Mouse (Mus musculus): ENCODE measurements around the gene Rph3al. TPM values are rescaled to one million over a fixed set of nuclear protein-coding genes. Genes with fewer than 3 reads are reported as not detected.

Rph3al gene
- polyA plus RNA-seq, 1 experiment from 2014 or later = 3.7 TPM

DNA sequence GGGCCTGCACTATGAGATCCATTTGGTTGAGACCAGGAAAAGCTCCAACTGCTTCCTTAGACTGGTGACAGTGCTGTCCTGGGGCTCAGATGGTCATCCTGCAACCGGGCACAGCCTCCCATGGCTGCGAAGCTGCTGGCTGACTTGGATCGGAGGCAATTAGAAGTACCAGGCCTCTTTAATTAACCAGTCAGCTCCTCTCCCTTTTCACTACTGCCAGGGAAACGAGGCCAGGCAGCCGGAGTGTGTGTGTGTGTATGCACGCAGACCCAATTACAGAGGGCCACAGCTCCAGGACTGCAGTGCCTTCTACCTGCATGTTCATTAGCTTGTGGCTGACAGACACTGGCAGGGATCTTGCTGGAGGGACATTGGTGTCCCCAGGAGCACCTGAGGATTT is 36.9 kb downstream of the Rph3al start:
- 58% methylated on average over 6 of the region's 6 CpGs for WGBS
- H3K4me2 ChIP-seq (replicated peaks) = no peak overlapping the region
- no peak overlapping the region for H3K27ac ChIP-seq
- H3K4me3 ChIP-seq = no peak overlapping the region
- no peaks in the 10 kb centered on the region; the same call in 1 of the 2 replicates for H3K9me3 ChIP-seq
- ATAC-seq (ENCODE audit: insufficient number of reproducible peaks, insufficient read depth, low FRiP score, low TSS enrichment) = no peak
- no peaks in the 10 kb centered on the region for H3K27me3 ChIP-seq
- no peak overlapping the region for H3K9ac ChIP-seq
- no peaks in the 10 kb centered on the region for H3K36me3 ChIP-seq
- H3K4me1 ChIP-seq = peaks cover 7% of the 10 kb centered on the region

DNA sequence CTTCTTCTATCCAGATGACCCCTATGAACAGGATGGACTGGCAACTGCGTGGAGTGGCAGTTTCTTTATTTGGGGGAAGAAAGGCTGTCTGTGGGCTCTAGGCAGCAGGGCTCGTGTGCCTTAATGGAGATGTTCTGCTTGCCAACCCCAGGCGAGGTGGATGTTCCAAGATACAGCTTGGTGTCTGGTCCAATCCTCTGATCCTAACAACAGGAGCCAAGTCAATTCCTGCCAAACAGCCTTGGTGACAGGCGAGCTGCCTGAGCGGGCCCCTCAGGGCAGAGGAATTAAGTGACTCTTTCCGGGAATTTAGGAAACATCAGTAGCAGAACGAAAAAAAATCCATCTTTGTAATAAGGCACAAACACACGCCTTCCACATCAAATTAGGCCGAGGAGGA is 38.6 kb downstream of the Rph3al start:
- Histone ChIP-seq H3K27me3 (no peaks in the 10 kb centered on the region), H3K4me3 (no peak overlapping the region), H3K9me3 (no peaks in the 10 kb centered on the region; the same call in 1 of the 2 replicates), H3K4me1 (peaks cover 4% of the 10 kb centered on the region), H3K27ac (no peak overlapping the region), H3K36me3 (no peaks in the 10 kb centered on the region), H3K4me2 (replicated peaks) (no peak overlapping the region), H3K9ac (no peak overlapping the region)
- 32% methylated on average over 9 of the region's 9 CpGs for WGBS
- no peak for ATAC-seq (ENCODE audit: insufficient number of reproducible peaks, insufficient read depth, low FRiP score, low TSS enrichment)

DNA sequence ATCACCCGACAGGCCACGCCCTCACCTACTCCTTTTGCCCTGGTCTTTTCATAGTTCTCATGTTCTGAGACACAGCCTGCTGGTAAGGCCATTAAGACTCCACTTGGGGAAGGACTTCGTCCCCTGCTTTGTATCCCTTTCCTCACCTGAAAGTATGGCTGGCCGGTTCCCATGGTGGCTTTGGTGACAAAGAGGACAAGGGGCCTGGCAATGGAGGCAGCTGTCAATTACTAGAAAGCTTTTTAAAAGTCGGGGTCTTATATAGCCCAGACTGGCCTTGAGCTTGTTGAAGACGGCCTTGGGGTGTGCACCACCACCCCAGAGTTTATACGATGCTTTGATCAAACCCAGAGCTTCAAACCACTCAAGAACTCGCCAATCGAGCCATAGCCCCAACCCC is 39.7 kb downstream of the Rph3al start:
- ATAC-seq (ENCODE audit: insufficient number of reproducible peaks, insufficient read depth, low FRiP score, low TSS enrichment) = no peak
- no peaks in the 10 kb centered on the region for H3K4me1 ChIP-seq
- H3K27me3 ChIP-seq = no peaks in the 10 kb centered on the region
- H3K27ac ChIP-seq = no peak overlapping the region
- no peak overlapping the region for H3K4me2 ChIP-seq (replicated peaks)
- WGBS = 90% methylated on average over 9 of the region's 9 CpGs
- H3K36me3 ChIP-seq = no peaks in the 10 kb centered on the region
- H3K4me3 ChIP-seq = no peak overlapping the region
- no peaks in the 10 kb centered on the region; the same call in 1 of the 2 replicates for H3K9me3 ChIP-seq
- no peak overlapping the region for H3K9ac ChIP-seq

DNA sequence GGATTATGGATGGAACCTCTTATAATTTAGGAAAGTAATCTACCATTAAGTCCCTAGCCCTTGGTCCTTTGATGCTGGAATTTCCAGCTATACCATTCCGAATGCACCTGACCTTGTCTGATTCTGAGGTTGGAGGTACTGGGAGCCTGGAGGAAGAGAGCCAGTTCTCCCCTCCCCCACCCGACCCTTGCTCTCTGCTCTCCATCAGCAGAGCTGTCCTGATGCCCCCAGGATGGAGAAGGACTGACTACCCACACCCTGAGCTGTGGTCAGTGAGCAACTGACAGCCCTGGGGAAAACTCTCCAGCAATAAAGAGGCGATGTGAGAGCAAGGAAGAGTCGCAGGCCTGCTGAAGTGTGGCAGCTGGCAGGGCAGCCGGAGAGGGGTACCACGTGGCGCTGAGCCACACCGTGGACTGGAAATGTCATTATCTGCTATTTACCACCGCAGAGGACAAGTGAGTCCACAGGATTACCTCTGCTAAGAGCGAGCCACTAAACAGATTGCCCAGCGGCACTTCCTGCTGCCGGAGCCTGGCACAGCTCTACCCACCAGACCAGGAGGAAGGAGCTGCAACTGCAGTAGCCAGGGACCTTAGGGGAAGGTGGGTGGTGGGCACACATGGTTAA is 43.3 kb downstream of the Rph3al start:
- H3K27me3 ChIP-seq = no peaks in the 10 kb centered on the region

DNA sequence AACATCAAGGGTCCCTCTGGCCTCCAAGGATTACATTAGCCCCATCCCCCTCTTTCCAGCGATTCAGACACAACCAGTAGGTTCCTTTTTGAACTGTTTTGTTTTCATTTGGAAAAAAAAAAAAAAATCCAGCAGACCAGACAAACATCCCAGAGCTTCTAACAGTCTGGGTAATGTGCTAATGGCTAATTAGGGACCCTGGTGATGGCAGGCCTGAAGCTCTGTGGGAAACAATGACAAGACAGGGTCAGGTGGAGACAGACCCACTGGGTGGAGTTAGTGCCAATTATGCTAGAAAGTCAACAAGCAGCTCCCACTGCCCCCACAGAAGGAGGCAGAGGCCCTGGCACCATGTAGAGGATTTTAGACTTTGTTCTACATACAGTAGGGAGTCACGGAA is 44.3 kb downstream of the Rph3al start:
- no peaks in the 10 kb centered on the region for H3K36me3 ChIP-seq
- no peak for ATAC-seq (ENCODE audit: insufficient number of reproducible peaks, insufficient read depth, low FRiP score, low TSS enrichment)
- H3K4me2 ChIP-seq (replicated peaks) = no peak overlapping the region
- no peaks in the 10 kb centered on the region for H3K27me3 ChIP-seq
- H3K9me3 ChIP-seq = no peaks in the 10 kb centered on the region
- no peaks in the 10 kb centered on the region for H3K4me1 ChIP-seq
- H3K27ac ChIP-seq = no peak overlapping the region
- WGBS = 59% methylated on average over 2 of the region's 2 CpGs
- H3K4me3 ChIP-seq = no peak overlapping the region
- H3K9ac ChIP-seq = no peak overlapping the region

More for the DNA sequence above, 43.3 kb downstream of the Rph3al start:
- Histone ChIP-seq H3K4me2 (replicated peaks) (no peak overlapping the region), H3K9me3 (no peaks in the 10 kb centered on the region), H3K4me1 (no peaks in the 10 kb centered on the region), H3K9ac (no peak overlapping the region), H3K27ac (no peak overlapping the region), H3K36me3 (no peaks in the 10 kb centered on the region), H3K4me3 (no peak overlapping the region)
- ATAC-seq (ENCODE audit: insufficient number of reproducible peaks, insufficient read depth, low FRiP score, low TSS enrichment) = no peak
- WGBS = 76% methylated on average over 12 of the region's 12 CpGs

DNA sequence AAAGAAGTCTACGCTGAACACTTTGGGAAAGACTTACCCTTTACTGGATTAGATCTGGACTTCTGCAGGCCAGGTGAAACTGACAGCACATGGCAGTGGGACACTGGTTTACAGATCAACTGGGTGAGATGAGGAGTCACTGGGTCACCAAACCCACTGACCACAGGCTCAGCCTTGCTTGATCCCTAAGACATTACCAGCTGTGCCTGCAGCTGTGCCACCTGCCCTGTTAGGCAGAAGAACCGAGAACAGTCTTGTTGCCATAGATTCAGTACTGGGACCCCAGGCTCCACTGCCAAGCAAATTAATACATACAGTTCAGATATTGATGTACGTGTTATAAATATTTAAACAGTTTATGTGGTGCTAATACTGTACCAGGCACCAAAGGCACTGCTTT is 50.9 kb downstream of the Rph3al start:
- 77% methylated on average over 3 of the region's 3 CpGs for WGBS
- no peak overlapping the region for H3K4me3 ChIP-seq
- no peak for ATAC-seq (ENCODE audit: insufficient number of reproducible peaks, insufficient read depth, low FRiP score, low TSS enrichment)
- H3K27me3 ChIP-seq = no peaks in the 10 kb centered on the region; the same call in 1 of the 2 replicates
- no peak overlapping the region for H3K9ac ChIP-seq
- no peaks in the 10 kb centered on the region for H3K9me3 ChIP-seq
- H3K36me3 ChIP-seq = no peaks in the 10 kb centered on the region
- H3K27ac ChIP-seq = no peak overlapping the region
- no peak overlapping the region for H3K4me2 ChIP-seq (replicated peaks)
- no peaks in the 10 kb centered on the region for H3K4me1 ChIP-seq

DNA sequence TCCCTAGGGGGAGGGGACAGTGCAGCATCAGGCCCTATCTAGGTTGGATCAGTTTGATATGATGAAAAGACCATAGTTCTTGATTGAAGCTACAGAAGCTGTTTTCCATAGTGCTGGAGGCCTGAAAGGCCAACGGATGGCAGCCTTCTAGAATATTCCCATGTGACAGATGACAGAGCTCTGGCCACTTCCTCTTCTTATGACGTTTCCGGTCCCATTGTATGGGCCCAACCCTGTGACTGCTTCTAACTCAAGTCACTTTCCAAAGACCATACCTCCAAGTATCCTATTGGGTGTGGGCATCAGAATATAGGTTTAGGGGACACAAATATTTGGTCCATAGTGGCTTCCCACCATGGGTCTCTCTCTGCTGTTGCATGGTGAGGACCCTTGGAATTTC is 57.0 kb downstream of the Rph3al start:
- Histone ChIP-seq H3K4me3 (no peak overlapping the region), H3K27me3 (no peaks in the 10 kb centered on the region), H3K9ac (no peak overlapping the region), H3K9me3 (no peaks in the 10 kb centered on the region), H3K36me3 (no peaks in the 10 kb centered on the region), H3K27ac (no peak overlapping the region), H3K4me2 (replicated peaks) (no peak overlapping the region), H3K4me1 (peaks cover 19% of the 10 kb centered on the region)
- no peak for ATAC-seq (ENCODE audit: insufficient number of reproducible peaks, insufficient read depth, low FRiP score, low TSS enrichment)
- 87% methylated on average over 3 of the region's 3 CpGs for WGBS

DNA sequence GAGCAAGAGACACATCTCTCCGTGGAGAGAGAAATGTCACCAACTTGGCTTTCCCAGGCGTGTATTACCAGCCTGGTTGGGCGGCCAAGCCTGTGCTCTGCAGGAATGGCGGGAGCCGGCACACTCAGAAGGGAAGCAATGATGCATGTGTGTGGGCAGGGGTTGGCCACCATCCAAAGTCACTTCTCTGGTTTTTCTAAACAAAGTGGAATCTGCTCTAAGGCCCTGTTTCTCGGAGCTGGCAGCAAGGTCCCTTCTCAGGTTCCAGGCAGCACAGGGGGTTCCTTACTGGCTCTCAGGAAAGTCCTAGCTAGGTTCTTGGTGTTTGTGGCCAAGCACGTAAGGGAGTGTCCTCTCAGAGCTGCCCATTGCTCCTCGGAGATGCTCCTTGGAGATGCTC is 58.2 kb downstream of the Rph3al start:
- Histone ChIP-seq H3K27me3 (no peaks in the 10 kb centered on the region), H3K4me1 (peaks cover 22% of the 10 kb centered on the region), H3K27ac (no peak overlapping the region), H3K4me2 (replicated peaks) (no peak overlapping the region), H3K9me3 (no peaks in the 10 kb centered on the region), H3K9ac (no peak overlapping the region), H3K4me3 (no peak overlapping the region), H3K36me3 (no peaks in the 10 kb centered on the region)
- no peak for ATAC-seq (ENCODE audit: insufficient number of reproducible peaks, insufficient read depth, low FRiP score, low TSS enrichment)
- WGBS = 61% methylated on average over 8 of the region's 8 CpGs

DNA sequence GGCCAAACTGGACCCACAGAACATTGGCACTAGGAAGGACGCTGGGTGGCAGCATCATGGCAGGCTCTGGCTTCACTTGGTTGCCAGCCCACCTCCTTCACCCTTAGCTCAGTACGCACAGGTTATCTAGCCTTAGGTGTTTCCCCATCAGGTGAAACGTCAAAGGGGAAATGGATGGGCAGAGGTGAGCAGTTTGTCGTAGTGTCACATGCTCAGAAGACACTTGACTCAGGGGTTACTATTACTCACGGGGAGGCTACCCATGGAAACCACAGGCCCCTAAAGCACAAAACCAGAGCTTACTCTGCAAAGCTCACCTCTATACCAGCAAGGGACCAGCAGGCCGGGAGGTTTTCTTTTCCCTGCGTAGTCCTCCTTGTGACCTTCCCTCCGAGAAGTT is 59.8 kb downstream of the Rph3al start:
- H3K9me3 ChIP-seq = no peaks in the 10 kb centered on the region
- no peak overlapping the region for H3K4me3 ChIP-seq
- ATAC-seq (ENCODE audit: insufficient number of reproducible peaks, insufficient read depth, low FRiP score, low TSS enrichment) = no peak
- 86% methylated on average over 8 of the region's 8 CpGs for whole genome bisulfite sequencing
- no peak overlapping the region for H3K9ac ChIP-seq
- no peaks in the 10 kb centered on the region for H3K36me3 ChIP-seq
- H3K4me1 ChIP-seq = peaks cover 22% of the 10 kb centered on the region
- H3K27ac ChIP-seq = no peak overlapping the region
- H3K27me3 ChIP-seq = no peaks in the 10 kb centered on the region
- no peak overlapping the region for H3K4me2 ChIP-seq (replicated peaks)

DNA sequence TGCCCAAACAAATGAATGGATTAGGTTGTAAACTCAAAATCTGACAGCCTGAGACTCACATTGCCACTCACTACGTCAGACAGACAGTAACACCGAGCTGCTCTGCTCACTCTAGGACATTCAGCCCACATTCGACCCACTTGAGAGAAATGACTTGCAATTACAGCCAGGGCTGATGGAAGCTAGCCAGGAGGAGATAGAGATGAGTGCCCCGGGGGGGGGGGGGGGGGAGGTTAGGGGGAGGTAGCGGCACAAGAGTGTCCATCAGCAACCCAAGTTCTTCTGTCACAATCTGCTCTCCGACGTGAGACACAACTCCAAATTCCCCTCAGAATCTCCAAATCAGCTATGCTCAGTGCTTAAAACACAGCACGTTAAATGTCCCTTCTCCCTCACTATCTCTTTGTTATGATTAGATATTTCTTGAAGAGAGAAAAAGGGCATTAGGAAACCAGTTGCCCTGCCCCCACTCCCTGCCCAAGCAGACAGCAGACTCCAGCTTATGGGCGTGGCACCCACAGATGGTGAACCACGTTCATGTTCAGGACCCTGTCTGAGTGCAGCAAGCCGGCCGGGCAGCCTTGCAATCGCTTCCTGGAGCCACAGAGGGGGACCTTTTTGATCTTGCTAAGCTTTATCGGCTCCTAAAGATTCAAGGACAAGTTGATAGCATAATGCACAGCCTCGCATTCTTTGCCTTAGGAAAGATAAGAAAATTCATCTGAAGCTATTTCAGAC is 62.0 kb downstream of the Rph3al start:
- peaks cover 22% of the 10 kb centered on the region for H3K4me1 ChIP-seq
- WGBS = 49% methylated on average over 15 of the region's 15 CpGs
- H3K27me3 ChIP-seq = no peaks in the 10 kb centered on the region
- ATAC-seq (ENCODE audit: insufficient number of reproducible peaks, insufficient read depth, low FRiP score, low TSS enrichment) = no peak
- H3K27ac ChIP-seq = no peak overlapping the region
- no peak overlapping the region for H3K4me3 ChIP-seq
- no peaks in the 10 kb centered on the region for H3K9me3 ChIP-seq
- H3K9ac ChIP-seq = no peak overlapping the region
- H3K36me3 ChIP-seq = no peaks in the 10 kb centered on the region
- no peak overlapping the region for H3K4me2 ChIP-seq (replicated peaks)

DNA sequence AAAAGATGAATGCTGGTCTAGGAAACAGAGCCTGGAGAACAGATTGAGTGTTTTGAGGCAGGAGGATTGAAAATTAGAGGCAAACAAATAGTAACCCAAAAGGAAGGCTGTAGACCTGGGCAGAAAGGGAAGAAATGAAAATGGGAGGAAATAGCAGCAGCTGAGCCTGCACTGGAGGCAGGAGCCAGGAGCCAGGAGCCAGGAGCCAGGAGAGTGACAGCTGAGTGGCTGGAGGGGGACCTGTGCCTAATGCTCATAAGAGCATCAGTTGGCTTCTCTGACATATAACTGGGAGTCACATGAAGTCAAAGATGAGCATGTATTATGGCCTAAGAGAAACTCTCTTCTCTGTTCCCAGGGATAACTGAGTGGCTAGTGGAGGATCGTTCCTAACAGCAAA is 66.5 kb downstream of the Rph3al start:
- Histone ChIP-seq H3K4me1 (peaks cover 11% of the 10 kb centered on the region), H3K9ac (no peak overlapping the region), H3K27me3 (no peaks in the 10 kb centered on the region), H3K4me3 (no peak overlapping the region), H3K4me2 (replicated peaks) (no peak overlapping the region), H3K9me3 (no peaks in the 10 kb centered on the region), H3K27ac (no peak overlapping the region), H3K36me3 (no peaks in the 10 kb centered on the region)
- 97% methylated on average over 1 of the region's 1 CpGs for WGBS
- no peak for ATAC-seq (ENCODE audit: insufficient number of reproducible peaks, insufficient read depth, low FRiP score, low TSS enrichment)

DNA sequence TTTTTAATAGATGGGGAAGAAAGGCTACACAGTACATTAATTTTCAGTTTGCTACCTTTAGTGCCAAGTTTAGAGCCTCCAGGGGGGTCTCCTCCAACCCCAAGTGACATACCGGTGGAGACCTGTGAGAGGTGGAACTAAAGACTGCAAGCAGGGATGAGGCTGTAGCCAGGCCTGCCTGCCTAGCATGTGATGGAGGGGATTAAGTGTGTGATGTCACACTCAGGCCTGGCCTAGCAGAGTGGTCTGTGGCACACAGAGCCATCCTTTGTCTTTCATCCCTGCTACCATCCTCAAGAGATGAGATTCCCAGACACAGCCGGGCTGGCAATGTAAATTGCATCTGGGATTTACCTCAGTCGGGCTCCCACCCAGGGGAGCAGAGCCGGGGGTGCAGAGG is 67.3 kb downstream of the Rph3al start:
- Histone ChIP-seq H3K27me3 (no peaks in the 10 kb centered on the region), H3K4me1 (peaks cover 7% of the 10 kb centered on the region), H3K4me3 (no peak overlapping the region), H3K9ac (no peak overlapping the region), H3K4me2 (replicated peaks) (no peak overlapping the region), H3K9me3 (no peaks in the 10 kb centered on the region), H3K27ac (no peak overlapping the region), H3K36me3 (no peaks in the 10 kb centered on the region)
- 32% methylated on average over 4 of the region's 4 CpGs for WGBS
- ATAC-seq (ENCODE audit: insufficient number of reproducible peaks, insufficient read depth, low FRiP score, low TSS enrichment) = no peak

Measured in embryonic facial prominence, embryonic 12.5 days (tissue).